Mouse (Mus musculus) brain, embryonic 14.5 days (tissue): ENCODE results near the gene Dusp22.

Experiments
- CTCF ChIP-seq: fragments of 200-500 bp; IDR thresholded peaks from 2 replicates; pipeline ENCODE4 v1.5.1; 2012; ENCODE audit warnings: inconsistent platforms, mild to moderate bottlenecking, moderate library complexity, borderline replicate concordance; ENCODE audit not compliant: insufficient read depth, insufficient read length; ENCODE audit errors: extremely low read depth
- POLR2A ChIP-seq: fragments of 200-500 bp; IDR thresholded peaks from 2 replicates; pipeline ENCODE4 v1.6.1; 2012; ENCODE audit warnings: mild to moderate bottlenecking, inconsistent platforms, borderline replicate concordance; ENCODE audit not compliant: poor library complexity, insufficient read depth, insufficient read length, severe bottlenecking; ENCODE audit errors: extremely low read depth

DNA sequence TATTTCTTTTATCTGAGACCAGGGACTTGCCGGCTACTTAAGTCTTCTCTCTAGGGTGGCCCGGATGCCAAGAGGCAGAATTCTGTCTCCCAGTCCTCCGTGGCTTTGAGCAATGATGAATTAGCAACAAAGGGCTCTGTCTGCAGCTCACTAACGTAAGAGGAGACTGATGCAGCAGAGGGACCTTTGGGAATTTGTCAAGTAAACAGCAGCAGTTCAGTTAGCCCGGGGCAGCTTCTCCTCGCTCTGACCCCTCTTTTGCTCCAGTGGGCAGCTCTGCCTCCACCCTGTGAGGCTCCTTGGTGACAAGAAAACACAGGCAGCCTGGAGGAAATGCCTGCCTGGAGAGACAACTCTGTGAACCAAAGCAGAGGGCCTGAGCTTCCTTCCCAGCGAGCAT is 62.8 kb downstream of the Dusp22 start:
- TF ChIP-seq CTCF (no peak), POLR2A (no peak)
